Mouse (Mus musculus): ENCODE results near the gene Scoc. TPM values are rescaled to one million over a fixed set of nuclear protein-coding genes. Genes with fewer than 3 reads are reported as not detected.

Scoc gene
- polyA plus RNA-seq (2015; fragmentation: Nextera tagmentation; extraction: Ambion mirVana), result 40.8 and 48.0 TPM in 2 replicates

- H3K4me1 ChIP-seq (ENCODE audit: insufficient read depth), result no peaks in the 10 kb centered on the region
- no peak within 1 kb of the TSS for H3K4me2 ChIP-seq (ENCODE audit: low read depth, low read length)
- TF ChIP-seq EP300 (IDR thresholded peaks at IDR 0.05; ENCODE audit: low read depth), result no peak
- no peak for TF ChIP-seq CTCF (IDR thresholded peaks at IDR 0.05; ENCODE audit: low read depth)
- WGBS (ENCODE audit: insufficient replicate concordance), result 70% methylated on average over 14 of the region's 14 CpGs
- no peak for ATAC-seq
- H3K9me3 ChIP-seq (ENCODE audit: low read length), result no peaks in the 10 kb centered on the region
- no peaks in the 10 kb centered on the region for H3K27me3 ChIP-seq (ENCODE audit: insufficient read depth, low read length)
- H3K27ac ChIP-seq (ENCODE audit: low read depth), result no peak within 1 kb of the TSS
- no peak within 1 kb of the TSS for H3K4me3 ChIP-seq (ENCODE audit: low read depth, low read length)
- DNase-seq, result no peak
- no peaks in the 10 kb centered on the region for H3K36me3 ChIP-seq (replicated peaks; ENCODE audit: insufficient read depth, low read length)
- H3K9ac ChIP-seq (replicated peaks), result no peak within 1 kb of the TSS
Observed at GRCm38 (mm10) chr8:83458222-83458621, at the start of gene Scoc. TSS of gene Scoc (minus strand) at chr8:83458391.

- Histone ChIP-seq H3K36me3 (replicated peaks; ENCODE audit: insufficient read depth, low read length) (no peaks in the 10 kb centered on the region), H3K27me3 (ENCODE audit: insufficient read depth, low read length) (no peaks in the 10 kb centered on the region), H3K4me1 (ENCODE audit: insufficient read depth) (no peaks in the 10 kb centered on the region), H3K9ac (replicated peaks) (no peak overlapping the region), H3K4me2 (ENCODE audit: low read depth, low read length) (no peak overlapping the region), H3K27ac (ENCODE audit: low read depth) (no peak overlapping the region), H3K4me3 (ENCODE audit: low read depth, low read length) (no peak overlapping the region), H3K9me3 (ENCODE audit: low read length) (no peaks in the 10 kb centered on the region)
- WGBS (ENCODE audit: insufficient replicate concordance), result 37% methylated on average over 3 of the region's 3 CpGs
- no peak for ATAC-seq
- no peak for DNase-seq
- TF ChIP-seq CTCF (IDR thresholded peaks at IDR 0.05; ENCODE audit: low read depth), result no peak
Observed at GRCm38 (mm10) chr8:83459606-83460005, 1.4 kb upstream of the Scoc start.

- no peaks in the 10 kb centered on the region for H3K4me1 ChIP-seq (ENCODE audit: insufficient read depth)
- no peak for ATAC-seq
- H3K36me3 ChIP-seq (replicated peaks; ENCODE audit: insufficient read depth, low read length), result no peaks in the 10 kb centered on the region
- H3K4me2 ChIP-seq (ENCODE audit: low read depth, low read length), result no peak overlapping the region
- H3K9me3 ChIP-seq (ENCODE audit: low read length), result no peaks in the 10 kb centered on the region
- H3K27me3 ChIP-seq (ENCODE audit: insufficient read depth, low read length), result no peaks in the 10 kb centered on the region
- no peak overlapping the region for H3K4me3 ChIP-seq (ENCODE audit: low read depth, low read length)
- H3K27ac ChIP-seq (ENCODE audit: low read depth), result no peak overlapping the region
- no peak for DNase-seq
- TF ChIP-seq EP300 (IDR thresholded peaks at IDR 0.05; ENCODE audit: low read depth) (no peak), CTCF (IDR thresholded peaks at IDR 0.05; ENCODE audit: low read depth) (no peak)
- H3K9ac ChIP-seq (replicated peaks), result no peak overlapping the region
- 66% methylated on average over 6 of the region's 6 CpGs for whole genome bisulfite sequencing (ENCODE audit: insufficient replicate concordance)
Observed at GRCm38 (mm10) chr8:83457121-83457520, 1.1 kb downstream of the Scoc start.

- DNase-seq (no peak), ATAC-seq (no peak)
- no peak overlapping the region for H3K4me2 ChIP-seq (ENCODE audit: low read depth, low read length)
- peak; percentile 90 for TF ChIP-seq CTCF (IDR thresholded peaks at IDR 0.05; ENCODE audit: low read depth)
- no peak for TF ChIP-seq EP300 (IDR thresholded peaks at IDR 0.05; ENCODE audit: low read depth)
- no peak overlapping the region for H3K9ac ChIP-seq (replicated peaks)
- 7% methylated on average over 3 of the region's 3 CpGs for WGBS (ENCODE audit: insufficient replicate concordance)
- no peak overlapping the region for H3K27ac ChIP-seq (ENCODE audit: low read depth)
- no peak overlapping the region for H3K4me3 ChIP-seq (ENCODE audit: low read depth, low read length)
- H3K36me3 ChIP-seq (replicated peaks; ENCODE audit: insufficient read depth, low read length), result no peaks in the 10 kb centered on the region
- no peaks in the 10 kb centered on the region for H3K4me1 ChIP-seq (ENCODE audit: insufficient read depth)
- H3K27me3 ChIP-seq (ENCODE audit: insufficient read depth, low read length), result no peaks in the 10 kb centered on the region
- no peaks in the 10 kb centered on the region for H3K9me3 ChIP-seq (ENCODE audit: low read length)
Observed at GRCm38 (mm10) chr8:83451056-83451455, 7.1 kb downstream of the Scoc start.

- H3K27me3 ChIP-seq (ENCODE audit: insufficient read depth, low read length), result no peaks in the 10 kb centered on the region
- ATAC-seq, result no peak
Observed at GRCm38 (mm10) chr8:83449960-83450359, 8.2 kb downstream of the Scoc start.

GRCm38 (mm10) chr8:83443052-83443400 lies 15.2 kb downstream of the Scoc start:
- peaks cover 3% of the 10 kb centered on the region; the same call in 1 of the 2 replicates for H3K36me3 ChIP-seq (replicated peaks; ENCODE audit: insufficient read depth, low read length)
- H3K4me1 ChIP-seq (ENCODE audit: insufficient read depth), result peaks cover 12% of the 10 kb centered on the region
- H3K27ac ChIP-seq (ENCODE audit: low read depth), result no peak overlapping the region
- no peak for ATAC-seq
- H3K9me3 ChIP-seq (ENCODE audit: low read length), result no peaks in the 10 kb centered on the region
- H3K4me3 ChIP-seq (ENCODE audit: low read depth, low read length), result peak overlapping the region; percentile 94
- DNase-seq, result no peak
- peak overlapping the region; percentile 97 for H3K4me2 ChIP-seq (ENCODE audit: low read depth, low read length)
- H3K9ac ChIP-seq (replicated peaks), result no peak overlapping the region
- no peaks in the 10 kb centered on the region for H3K27me3 ChIP-seq (ENCODE audit: insufficient read depth, low read length)
- WGBS (ENCODE audit: insufficient replicate concordance), result 33% methylated on average over 5 of the region's 5 CpGs
- TF ChIP-seq CTCF (IDR thresholded peaks at IDR 0.05; ENCODE audit: low read depth), result no peak
- no peak for TF ChIP-seq EP300 (IDR thresholded peaks at IDR 0.05; ENCODE audit: low read depth)

More at GRCm38 (mm10) chr8:83449960-83450359, 8.2 kb downstream of the Scoc start:
- Histone ChIP-seq H3K9me3 (ENCODE audit: low read length) (no peaks in the 10 kb centered on the region), H3K27ac (ENCODE audit: low read depth) (no peak overlapping the region), H3K9ac (replicated peaks) (no peak overlapping the region), H3K4me2 (ENCODE audit: low read depth, low read length) (no peak overlapping the region), H3K36me3 (replicated peaks; ENCODE audit: insufficient read depth, low read length) (no peaks in the 10 kb centered on the region), H3K4me1 (ENCODE audit: insufficient read depth) (no peaks in the 10 kb centered on the region), H3K4me3 (ENCODE audit: low read depth, low read length) (no peak overlapping the region)
- DNase-seq, result peak; percentile 33
- 65% methylated on average over 1 of the region's 1 CpGs for WGBS (ENCODE audit: insufficient replicate concordance)
- peak; percentile 57 for TF ChIP-seq CTCF (IDR thresholded peaks at IDR 0.05; ENCODE audit: low read depth)
- TF ChIP-seq EP300 (IDR thresholded peaks at IDR 0.05; ENCODE audit: low read depth), result no peak
